Mouse (Mus musculus) thymus, postnatal 4 days (tissue): ENCODE data around the gene Syt15.

Source experiments
- DNase-seq: peaks from one replicate; pipeline ENCODE4 v3.0.0; 2021

Gene Syt15

GRCm38 (mm10) chr14:34219295-34219694 is at the start of gene Syt15:
Gene Syt15, plus strand, starts transcription at chr14:34219595.
- DNase-seq, result no peak

DNA sequence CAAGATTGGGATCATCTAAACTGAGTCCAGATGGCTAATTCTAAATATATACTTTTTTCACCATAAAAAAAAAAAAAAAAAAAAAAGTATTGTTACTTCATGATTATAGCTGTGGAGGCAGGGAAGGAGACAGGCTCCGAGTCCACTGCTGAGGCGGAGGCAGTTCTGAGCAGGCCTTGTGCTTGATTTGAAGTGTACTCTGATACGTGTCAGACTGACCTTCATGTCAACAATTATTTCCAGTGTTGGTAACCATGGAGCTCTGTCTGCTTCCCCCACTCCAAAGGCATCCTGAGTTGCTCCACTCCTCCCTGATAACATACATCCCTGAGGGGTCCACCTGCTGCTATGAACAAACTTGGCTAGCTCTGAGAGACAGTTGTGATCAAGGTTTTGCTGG is 48.3 kb upstream of the Syt15 start:
- DNase-seq, result no peak

GRCm38 (mm10) chr14:34179351-34179750 is 40.0 kb upstream of the Syt15 start:
- DNase-seq, result no peak

GRCm38 (mm10) chr14:34183101-34183500 is 36.3 kb upstream of the Syt15 start:
- DNase-seq, result no peak

GRCm38 (mm10) chr14:34188629-34189028 is 30.8 kb upstream of the Syt15 start:
- DNase-seq, result peak; percentile 78

DNA sequence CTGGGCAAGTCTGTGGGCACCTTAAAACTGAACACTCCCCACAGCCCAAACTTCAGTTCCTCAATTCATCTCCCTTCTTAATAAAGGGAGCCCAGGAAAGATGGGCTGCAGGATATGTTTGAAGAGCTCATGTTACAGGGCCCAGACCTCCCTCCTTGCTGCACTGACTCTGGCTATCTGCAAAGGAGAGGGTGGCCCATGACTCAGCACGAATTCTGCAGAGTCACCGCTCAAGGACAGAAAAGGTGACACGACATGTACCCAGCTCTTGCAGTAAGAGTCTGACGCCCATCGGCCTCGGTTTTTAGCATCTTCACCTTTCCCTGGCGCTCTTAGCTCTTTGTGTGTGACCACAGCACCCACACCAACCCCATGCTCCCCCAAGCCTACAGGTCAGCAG is 29.0 kb upstream of the Syt15 start:
- DNase-seq, result no peak

DNA sequence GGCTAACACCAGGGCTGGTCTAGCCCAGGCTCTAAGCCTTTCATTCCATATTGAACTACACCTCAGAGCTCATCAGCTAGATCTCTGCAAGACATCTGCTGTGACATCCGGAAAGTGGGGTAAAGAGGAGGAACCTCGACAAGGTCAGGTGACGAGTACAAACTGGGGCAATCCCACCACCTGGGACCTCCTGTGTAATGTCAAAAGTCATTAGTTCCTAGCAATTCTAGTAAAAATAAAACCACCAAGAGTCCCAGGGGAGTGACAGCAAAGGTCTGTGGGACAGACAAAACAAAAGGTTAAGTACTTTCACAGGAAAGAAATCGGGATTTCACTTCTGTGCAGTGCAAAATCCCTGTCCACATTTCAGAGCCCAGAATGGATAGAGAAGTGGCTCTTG is 25.5 kb upstream of the Syt15 start:
- no peak for DNase-seq

- DNase-seq, result no peak
These were observed 23.9 kb upstream of the Syt15 start for GRCm38 (mm10) chr14:34195466-34195865.

DNA sequence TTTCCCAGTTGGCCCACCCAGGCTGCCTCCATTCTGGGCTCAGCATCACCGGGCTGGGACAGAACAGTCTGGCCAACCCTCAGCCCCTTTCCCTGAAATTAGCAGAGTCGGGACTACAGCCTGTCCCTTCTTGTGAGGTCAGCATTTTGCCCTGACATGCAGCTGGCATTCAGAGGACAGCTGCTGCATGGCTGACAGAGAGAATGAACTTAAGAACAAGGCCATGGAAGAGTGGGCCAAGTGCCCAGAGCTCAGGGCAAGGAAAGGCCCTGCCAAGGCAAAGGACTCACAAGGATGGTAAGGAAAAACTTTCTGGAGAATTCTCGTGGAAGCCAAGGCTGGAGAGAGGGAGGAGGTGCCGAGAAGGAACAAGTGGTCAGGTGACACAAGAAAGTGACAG is 22.7 kb upstream of the Syt15 start:
- no peak for DNase-seq

GRCm38 (mm10) chr14:34200738-34201230 is 18.6 kb upstream of the Syt15 start:
- DNase-seq, result peak; percentile 20

- DNase-seq, result peak; percentile 56
These were observed 18.0 kb upstream of the Syt15 start, which contains the start of gene Gprin2 for GRCm38 (mm10) chr14:34201231-34202035. Gene Gprin2, minus strand, starts transcription at chr14:34201653.

DNA sequence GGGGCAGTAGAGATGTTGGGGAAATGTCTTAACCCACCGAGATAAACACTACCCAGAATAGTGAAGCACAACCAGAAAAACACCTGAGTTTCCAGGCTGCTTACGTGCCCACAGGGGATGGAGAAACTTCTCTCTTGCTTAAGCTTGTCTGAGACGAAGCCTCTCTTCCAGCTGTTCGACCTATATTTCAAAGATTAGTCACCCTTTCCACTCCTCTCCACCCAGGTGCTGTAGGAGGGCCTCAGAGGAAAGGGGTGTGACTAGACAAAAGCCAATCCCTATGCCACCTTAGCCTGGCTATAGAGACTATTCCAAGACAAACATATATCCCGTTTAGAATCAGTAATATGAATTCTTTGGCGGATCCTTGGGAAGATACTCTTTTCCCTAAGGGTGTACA is 11.4 kb upstream of the Syt15 start:
- DNase-seq, result no peak

GRCm38 (mm10) chr14:34208651-34209050 is 10.7 kb upstream of the Syt15 start:
- DNase-seq, result peak; percentile 53

- no peak for DNase-seq
These were observed 10.3 kb upstream of the Syt15 start for GRCm38 (mm10) chr14:34209080-34209479.

GRCm38 (mm10) chr14:34209942-34210341 is 9.5 kb upstream of the Syt15 start:
- no peak for DNase-seq

GRCm38 (mm10) chr14:34215451-34216127 is 3.8 kb upstream of the Syt15 start:
- no peak for DNase-seq

- peak; percentile 25 for DNase-seq
These were observed 397 bp downstream of the Syt15 start for GRCm38 (mm10) chr14:34219786-34220198.

DNA sequence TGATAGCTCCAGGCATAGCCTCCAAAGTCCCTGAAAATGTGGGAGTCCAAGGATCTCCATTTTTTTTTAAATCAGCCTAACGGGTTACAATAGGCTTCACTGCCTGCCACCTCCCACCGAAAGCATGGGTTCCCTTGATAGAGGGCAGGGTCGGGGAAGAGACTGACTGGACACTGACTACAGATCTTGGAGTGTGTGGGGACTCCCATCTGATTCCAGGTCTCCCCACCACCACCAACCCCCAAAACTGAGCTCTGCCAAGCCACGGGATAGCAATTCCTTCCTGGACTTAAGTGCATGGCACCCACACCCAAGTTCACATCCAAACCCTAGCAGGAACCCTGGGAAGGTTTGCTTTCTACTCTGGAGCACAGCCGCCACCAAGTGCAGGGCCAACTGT is 1.0 kb downstream of the Syt15 start:
- no peak for DNase-seq

- DNase-seq, result no peak
These were observed 2.2 kb downstream of the Syt15 start for GRCm38 (mm10) chr14:34221416-34222077.

- DNase-seq, result no peak
These were observed 4.0 kb downstream of the Syt15 start for GRCm38 (mm10) chr14:34223362-34223898.

DNA sequence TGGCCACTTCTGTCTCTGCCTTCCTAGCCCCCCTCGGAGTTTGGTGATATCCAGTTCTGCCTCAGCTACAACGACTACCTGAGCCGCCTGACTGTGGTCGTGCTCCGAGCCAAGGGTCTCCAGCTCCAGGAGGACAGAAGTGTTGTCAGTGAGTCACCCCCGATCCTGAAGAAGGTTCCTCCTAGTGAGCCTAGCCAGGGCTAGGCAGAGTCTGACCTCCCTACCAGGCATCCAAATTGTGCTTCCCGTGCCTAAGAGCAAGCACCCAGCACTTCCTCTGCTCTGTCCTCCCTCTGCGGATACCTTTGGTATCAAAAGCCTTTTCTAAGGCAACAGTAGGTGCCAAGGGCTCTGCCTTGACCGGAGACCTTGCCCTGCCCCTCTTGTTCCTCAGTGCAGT is 6.6 kb downstream of the Syt15 start:
- DNase-seq, result no peak

DNA sequence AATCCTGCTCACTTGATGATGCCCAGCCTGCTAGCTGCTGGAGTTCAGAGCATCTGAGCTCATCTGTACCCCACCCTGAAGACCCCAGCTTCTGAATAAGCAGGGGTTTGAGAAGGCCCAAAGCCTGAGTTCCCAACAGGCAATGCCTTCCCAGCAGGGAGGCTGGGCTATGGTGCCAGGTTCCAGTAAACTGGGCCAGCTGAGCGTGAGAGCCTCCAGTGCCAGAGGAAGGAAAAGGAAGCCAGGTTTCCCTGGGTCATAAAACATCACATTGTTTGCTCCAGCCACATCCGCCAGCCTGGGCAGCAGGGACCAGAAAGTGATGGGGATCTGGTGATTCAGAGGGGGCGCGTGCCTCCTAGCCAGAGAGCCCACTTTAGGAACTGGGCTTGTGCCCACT is 7.2 kb downstream of the Syt15 start:
- DNase-seq, result no peak

- DNase-seq, result no peak
These were observed 8.6 kb downstream of the Syt15 start for GRCm38 (mm10) chr14:34227981-34228380.
